Mouse (Mus musculus) right cerebral cortex, adult 2 months (tissue): ENCODE measurements at regions not wholly inside any gene's neighbourhood (a gene's known extent, or its start where the extent isn't known, plus 50 kb on each side); places are given as distances from the start of the nearest gene placed in this dataset.

ENCODE experiments used
- DNase-seq, 2 experiments: peaks; one replicate each; pipeline ENCODE4 v3.0.0; 2021 to 2022; ENCODE audit warnings: low spot score in 2 of 2

GRCm38 (mm10) chrX:10770575-10770974, 55.8 kb downstream of the Mid1ip1 start:
- no peak for DNase-seq

GRCm38 (mm10) chrX:10775714-10776515, 61.1 kb downstream of the Mid1ip1 start:
- DNase-seq, result peak; percentile 15 to 20

GRCm38 (mm10) chrX:10776516-10776818, 61.7 kb downstream of the Mid1ip1 start:
- peak in 1 of 2 experiments; percentile 1 for DNase-seq

- no peak for DNase-seq
These were observed 63.2 kb downstream of the Mid1ip1 start for GRCm38 (mm10) chrX:10778014-10778413.

- no peak for DNase-seq
These were observed 71.5 kb downstream of the Mid1ip1 start for GRCm38 (mm10) chrX:10786359-10786758.

GRCm38 (mm10) chrX:10787057-10787456, 72.2 kb downstream of the Mid1ip1 start:
- DNase-seq, result no peak

- DNase-seq, result peak; percentile 4
These were observed 105.6 kb downstream of the Mid1ip1 start for GRCm38 (mm10) chrX:10820313-10820920.

GRCm38 (mm10) chrX:10833681-10834080, 118.9 kb downstream of the Mid1ip1 start:
- no peak for DNase-seq

- no peak for DNase-seq
These were observed 142.3 kb downstream of the Mid1ip1 start for GRCm38 (mm10) chrX:10857089-10857488.

GRCm38 (mm10) chrX:10857668-10858067, 142.9 kb downstream of the Mid1ip1 start:
- no peak for DNase-seq

- DNase-seq, result no peak
These were observed 156.8 kb downstream of the Mid1ip1 start for GRCm38 (mm10) chrX:10871613-10872012.

GRCm38 (mm10) chrX:10877856-10878255, 163.0 kb downstream of the Mid1ip1 start:
- no peak for DNase-seq

- no peak for DNase-seq
These were observed 164.1 kb downstream of the Mid1ip1 start for GRCm38 (mm10) chrX:10878922-10879321.

GRCm38 (mm10) chrX:10883729-10884464, 169.1 kb downstream of the Mid1ip1 start:
- DNase-seq, result peak in 1 of 2 experiments; percentile 1

- no peak for DNase-seq
These were observed 178.0 kb downstream of the Mid1ip1 start for GRCm38 (mm10) chrX:10892815-10893214.

- no peak for DNase-seq
These were observed 181.6 kb downstream of the Mid1ip1 start for GRCm38 (mm10) chrX:10896193-10896955.

GRCm38 (mm10) chrX:10902686-10903085, 187.9 kb downstream of the Mid1ip1 start:
- DNase-seq, result no peak

GRCm38 (mm10) chrX:10904072-10904471, 189.3 kb downstream of the Mid1ip1 start:
- no peak for DNase-seq

- no peak for DNase-seq
These were observed 190.1 kb downstream of the Mid1ip1 start for GRCm38 (mm10) chrX:10904889-10905288.

- DNase-seq, result peak; percentile 4 to 6
These were observed 196.6 kb downstream of the Mid1ip1 start for GRCm38 (mm10) chrX:10911127-10912061.
